Mouse (Mus musculus) CH12.LX (cell line): ENCODE measurements at regions not wholly inside any gene's neighbourhood (a gene's known extent, or its start where the extent isn't known, plus 50 kb on each side); places are given as distances from the start of the nearest gene placed in this dataset.

Experiments
- DNase-seq: peaks from one replicate; pipeline ENCODE4 v3.0.0-alpha.2; 2013; ENCODE audit errors: extremely low read depth
- H3K27ac ChIP-seq: 2 replicates; pipeline ENCODE4 v1.5.1; 2012; ENCODE audit warnings: low read depth, mild to moderate bottlenecking, control low read depth, moderate library complexity; ENCODE audit not compliant: insufficient read depth
- H3K27me3 ChIP-seq: replicated peaks from 2 replicates; pipeline ENCODE3; 2012; ENCODE audit warnings: inconsistent platforms
- H3K36me3 ChIP-seq, 2 experiments: replicated peaks in 1 of 2; 2 replicates each; pipeline versions ENCODE3 to v1.6.1; 2012; ENCODE audit warnings: inconsistent platforms in 1 of 2, low read length in 1 of 2, mild to moderate bottlenecking in 1 of 2, mixed read lengths in 1 of 2, moderate library complexity in 1 of 2; ENCODE audit not compliant: control insufficient read depth in 1 of 2, insufficient read depth in 1 of 2
- H3K4me1 ChIP-seq, 2 experiments: 2 replicates each; pipeline ENCODE4 v1.6.1; 2012; ENCODE audit warnings: inconsistent platforms in 1 of 2, moderate library complexity in 1 of 2; ENCODE audit not compliant: insufficient read depth in 2 of 2, control insufficient read depth in 1 of 2
- H3K4me2 ChIP-seq: 2 replicates; pipeline ENCODE4 v1.6.1; 2012; ENCODE audit warnings: low read depth, mild to moderate bottlenecking, control low read depth; ENCODE audit not compliant: poor library complexity, insufficient read depth, severe bottlenecking
- H3K4me3 ChIP-seq, 3 experiments: fragments of 150-350 bp in 1 of 3; sonication (generic) in 1 of 3; replicated peaks in 1 of 3; 2 replicates each; pipeline versions ENCODE3 to v1.5.1; 2011 to 2012; ENCODE audit warnings: low read depth in 2 of 3, low read length in 2 of 3, mild to moderate bottlenecking in 2 of 3, moderate library complexity in 2 of 3, control low read depth in 1 of 3, improper control_type of control experiment in 1 of 3, inconsistent platforms in 1 of 3, mixed read lengths in 1 of 3; ENCODE audit not compliant: poor library complexity in 1 of 3
- H3K79me2 ChIP-seq: replicated peaks from 2 replicates; pipeline ENCODE4 v1.6.1; 2012; ENCODE audit warnings: mild to moderate bottlenecking, moderate library complexity; ENCODE audit not compliant: control insufficient read depth, poor library complexity, insufficient read depth, severe bottlenecking; ENCODE audit errors: extremely low read depth
- H3K9ac ChIP-seq: 2 replicates; pipeline ENCODE4 v1.6.1; 2012; ENCODE audit warnings: low read depth, mild to moderate bottlenecking, control low read depth, moderate library complexity; ENCODE audit not compliant: insufficient read depth
- H3K9me3 ChIP-seq: replicated peaks from 2 replicates; pipeline ENCODE3; 2012; ENCODE audit warnings: low read length, inconsistent platforms, mixed read lengths
- BHLHE40 ChIP-seq: IDR thresholded peaks from 2 replicates; pipeline ENCODE4 v1.6.1; 2011; ENCODE audit warnings: mild to moderate bottlenecking, low read depth, low read length, improper control_type of control experiment
- CHD1 ChIP-seq: IDR thresholded peaks from 2 replicates; pipeline ENCODE4 v1.6.1; 2012; ENCODE audit warnings: low read depth, low read length, improper control_type of control experiment, inconsistent platforms
- CHD2 ChIP-seq: IDR thresholded peaks from 2 replicates; pipeline ENCODE4 v1.6.1; 2011; ENCODE audit warnings: low read length, improper control_type of control experiment
- E2F4 ChIP-seq: IDR thresholded peaks from 2 replicates; pipeline ENCODE4 v1.6.1; 2011; ENCODE audit warnings: low read depth, low read length, improper control_type of control experiment; ENCODE audit not compliant: insufficient replicate concordance
- ELF1 ChIP-seq: IDR thresholded peaks from 2 replicates; pipeline ENCODE4 v1.6.1; 2014; ENCODE audit warnings: low read depth, mild to moderate bottlenecking, inconsistent platforms, low read length, improper control_type of control experiment
- EP300 ChIP-seq: IDR thresholded peaks from 2 replicates; pipeline ENCODE4 v1.6.1; 2011; ENCODE audit warnings: low read length, improper control_type of control experiment
- ETS1 ChIP-seq: conservative IDR thresholded peaks from 2 replicates; pipeline ENCODE4 v1.6.1; 2012; ENCODE audit warnings: low read depth, mild to moderate bottlenecking, inconsistent platforms, low read length, improper control_type of control experiment, moderate library complexity
- GABPA ChIP-seq: IDR thresholded peaks from 2 replicates; pipeline ENCODE4 v1.6.1; 2012; ENCODE audit warnings: low read depth, low read length, improper control_type of control experiment, inconsistent platforms; ENCODE audit not compliant: insufficient replicate concordance
- IRF4 ChIP-seq: IDR thresholded peaks from 2 replicates; pipeline ENCODE4 v1.6.1; 2014; ENCODE audit warnings: low read depth, mild to moderate bottlenecking, inconsistent platforms, low read length, improper control_type of control experiment
- JUN ChIP-seq: IDR thresholded peaks from 2 replicates; pipeline ENCODE4 v1.6.1; 2011; ENCODE audit warnings: low read depth, mild to moderate bottlenecking, low read length, improper control_type of control experiment, moderate library complexity; ENCODE audit not compliant: insufficient read depth
- KAT2A ChIP-seq: IDR thresholded peaks from 2 replicates; pipeline ENCODE4 v1.6.1; 2012; ENCODE audit warnings: low read length, improper control_type of control experiment, inconsistent platforms; ENCODE audit not compliant: insufficient replicate concordance
- MAFK ChIP-seq: IDR thresholded peaks from 2 replicates; pipeline ENCODE4 v1.6.1; 2011; ENCODE audit warnings: low read length, improper control_type of control experiment; ENCODE audit not compliant: insufficient replicate concordance
- MEF2A ChIP-seq: IDR thresholded peaks from 2 replicates; pipeline ENCODE4 v1.6.1; 2014; ENCODE audit warnings: low read depth, mild to moderate bottlenecking, inconsistent platforms, low read length, improper control_type of control experiment, borderline replicate concordance
- MYC ChIP-seq: IDR thresholded peaks from 2 replicates; pipeline ENCODE4 v1.6.1; 2011; ENCODE audit warnings: low read depth, mild to moderate bottlenecking, improper control_type of control experiment, low read length
- NRF1 ChIP-seq: IDR thresholded peaks from 2 replicates; pipeline ENCODE4 v1.6.1; 2014; ENCODE audit warnings: low read depth, mild to moderate bottlenecking, inconsistent platforms, low read length, improper control_type of control experiment, moderate library complexity
- PAX5 ChIP-seq: IDR thresholded peaks from 2 replicates; pipeline ENCODE4 v1.6.1; 2012; ENCODE audit warnings: low read length, inconsistent platforms, mixed read lengths
- POLR2A ChIP-seq: IDR thresholded peaks from 2 replicates; pipeline ENCODE4 v1.6.1; 2011; ENCODE audit warnings: low read depth, mild to moderate bottlenecking, improper control_type of control experiment, low read length
- POLR2AphosphoS2 ChIP-seq: IDR thresholded peaks from 2 replicates; pipeline ENCODE4 v1.6.1; 2011; ENCODE audit warnings: low read depth, low read length, improper control_type of control experiment
- RAD21 ChIP-seq: IDR thresholded peaks from 2 replicates; pipeline ENCODE4 v1.6.1; 2011; ENCODE audit warnings: low read depth, mild to moderate bottlenecking, low read length, improper control_type of control experiment, moderate library complexity
- SIN3A ChIP-seq: IDR thresholded peaks from 2 replicates; pipeline ENCODE4 v1.6.1; 2012; ENCODE audit warnings: low read length, improper control_type of control experiment, inconsistent platforms
- SMC3 ChIP-seq: IDR thresholded peaks from 2 replicates; pipeline ENCODE4 v1.6.1; 2011; ENCODE audit warnings: low read depth, low read length, improper control_type of control experiment
- TBP ChIP-seq: conservative IDR thresholded peaks from 2 replicates; pipeline ENCODE4 v1.6.1; 2011; ENCODE audit warnings: low read depth, low read length, improper control_type of control experiment
- USF1 ChIP-seq: IDR thresholded peaks from 2 replicates; pipeline ENCODE4 v1.6.1; 2014; ENCODE audit warnings: low read depth, mild to moderate bottlenecking, inconsistent platforms, low read length, improper control_type of control experiment
- ZC3H11A ChIP-seq: IDR thresholded peaks from 2 replicates; pipeline ENCODE4 v1.6.1; 2012; ENCODE audit warnings: low read depth, mild to moderate bottlenecking, inconsistent platforms, low read length, improper control_type of control experiment
- dilution Hi-C: fragments of 300-500 bp; cut with MboI; formaldehyde crosslinking; loops from 2 replicates; pipeline ENCODE4 v1.14.3; 2020; ENCODE audit warnings: low sequenced_read_pairs; ENCODE audit not compliant: extremely low pct_unique_long_range_greater_than_20kb, extremely low pct_ligation_motif_present
- in situ Hi-C: fragments of 300-500 bp; cut with MboI; formaldehyde crosslinking; loops from 3 replicates; pipeline ENCODE4 v1.14.3; 2019; ENCODE audit warnings: low sequenced_read_pairs, low pct_ligation_motif_present, low pct_unique_long_range_greater_than_20kb, mixed read lengths

DNA sequence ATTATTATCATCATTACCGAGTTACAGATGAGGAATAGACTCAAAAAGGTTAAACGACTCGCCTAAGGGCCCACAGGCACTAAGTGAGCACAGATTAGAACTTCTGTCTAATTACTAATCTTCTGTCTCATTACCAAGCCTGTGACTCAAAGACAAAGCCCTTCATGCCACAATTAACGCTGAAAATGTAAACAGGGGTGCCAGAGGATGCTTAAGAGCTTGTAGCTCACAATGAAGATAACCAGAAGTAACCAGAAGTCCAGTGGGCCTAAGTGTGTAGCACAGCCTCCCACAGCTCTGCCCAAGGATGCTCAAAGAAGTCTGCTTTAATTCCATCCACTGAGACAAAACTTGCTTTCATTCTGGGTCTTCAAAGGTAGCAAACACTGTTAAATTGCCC is 113.7 kb upstream of the Nabp1 start:
- dilution Hi-C loops = no loop called here
- no peak overlapping the region for H3K4me3 ChIP-seq
- no peak overlapping the region for H3K4me2 ChIP-seq
- no peaks in the 10 kb centered on the region for H3K36me3 ChIP-seq
- no peak for DNase-seq
- H3K4me1 ChIP-seq = peaks cover 0 to 29% of the 10 kb centered on the region in 2 experiments; a peak in 3 of 4 replicates
- H3K27me3 ChIP-seq = no peaks in the 10 kb centered on the region
- no peaks in the 10 kb centered on the region for H3K79me2 ChIP-seq
- H3K9ac ChIP-seq = no peak overlapping the region
- in situ Hi-C loops = no loop called here
- TF ChIP-seq POLR2AphosphoS2 = no peak
- no peak for TF ChIP-seq SMC3
- TF ChIP-seq BHLHE40 = no peak
- no peak for TF ChIP-seq EP300
- TF ChIP-seq KAT2A = no peak
- TF ChIP-seq MAFK = no peak
- TF ChIP-seq MYC = no peak
- no peak for TF ChIP-seq GABPA
- H3K27ac ChIP-seq = no peak overlapping the region
- no peaks in the 10 kb centered on the region for H3K9me3 ChIP-seq

DNA sequence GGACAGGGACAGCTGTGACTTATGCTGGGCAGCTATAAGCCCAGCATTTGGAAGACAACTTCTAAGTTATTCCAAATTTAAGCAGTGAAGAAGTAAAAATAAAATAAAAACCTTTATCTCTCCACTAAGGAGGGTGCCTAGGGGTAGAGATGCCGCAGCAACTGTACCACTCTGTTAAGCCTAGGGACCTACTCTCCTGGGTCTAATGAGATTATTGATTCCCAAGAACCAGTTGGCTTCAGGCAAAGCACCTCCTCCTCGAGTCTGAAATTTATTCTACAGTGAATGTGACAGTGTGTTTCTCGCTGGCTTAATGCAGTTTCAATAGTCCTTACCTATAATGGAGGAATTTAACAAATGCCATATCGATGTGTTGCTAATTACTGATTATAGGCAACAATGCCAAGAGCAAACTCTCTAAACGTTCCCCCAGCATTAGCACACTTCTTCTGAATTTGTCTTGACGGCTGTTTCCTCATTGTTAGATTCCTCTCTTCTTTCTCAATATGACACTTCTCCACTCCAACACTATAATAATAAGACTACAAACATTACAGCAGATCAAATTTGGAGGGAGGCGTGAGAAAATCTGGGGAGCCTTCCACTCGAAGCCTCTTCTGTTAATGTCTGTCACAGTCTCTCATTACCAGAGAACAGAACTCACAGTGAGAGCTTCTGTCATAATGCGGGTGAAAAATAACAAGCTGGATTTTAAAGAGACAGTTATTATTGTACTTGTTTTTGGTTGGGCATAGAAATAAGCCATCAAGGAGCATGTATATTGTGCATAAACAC is 112.6 kb upstream of the Nabp1 start:
- dilution Hi-C loops = no loop called here
- no peaks in the 10 kb centered on the region for H3K9me3 ChIP-seq
- in situ Hi-C loops = no loop called here
- DNase-seq = no peak
- H3K36me3 ChIP-seq = no peaks in the 10 kb centered on the region
- H3K4me3 ChIP-seq = no peak overlapping the region
- TF ChIP-seq IRF4 = no peak
- no peak for TF ChIP-seq ZC3H11A
- TF ChIP-seq ETS1 = no peak
- no peak for TF ChIP-seq NRF1
- no peak for TF ChIP-seq POLR2AphosphoS2
- no peak for TF ChIP-seq CHD2
- no peak for TF ChIP-seq SIN3A
- TF ChIP-seq POLR2A = no peak
- TF ChIP-seq BHLHE40 = no peak
- no peak for TF ChIP-seq JUN
- TF ChIP-seq SMC3 = no peak
- no peak for TF ChIP-seq PAX5
- no peak for TF ChIP-seq RAD21
- no peak for TF ChIP-seq E2F4
- no peak for TF ChIP-seq MEF2A
- TF ChIP-seq ELF1 = no peak
- no peak for TF ChIP-seq USF1
- TF ChIP-seq CHD1 = no peak
- no peak for TF ChIP-seq TBP
- H3K79me2 ChIP-seq = no peaks in the 10 kb centered on the region
- peaks cover 0 to 32% of the 10 kb centered on the region in 2 experiments; a peak in 3 of 4 replicates for H3K4me1 ChIP-seq
- no peaks in the 10 kb centered on the region for H3K27me3 ChIP-seq
- H3K9ac ChIP-seq = no peak overlapping the region
- no peak overlapping the region for H3K4me2 ChIP-seq
- no peak overlapping the region for H3K27ac ChIP-seq
